Comparison of ENCODE assay signal across 8 mouse cellular contexts in the genomic region with DNA sequence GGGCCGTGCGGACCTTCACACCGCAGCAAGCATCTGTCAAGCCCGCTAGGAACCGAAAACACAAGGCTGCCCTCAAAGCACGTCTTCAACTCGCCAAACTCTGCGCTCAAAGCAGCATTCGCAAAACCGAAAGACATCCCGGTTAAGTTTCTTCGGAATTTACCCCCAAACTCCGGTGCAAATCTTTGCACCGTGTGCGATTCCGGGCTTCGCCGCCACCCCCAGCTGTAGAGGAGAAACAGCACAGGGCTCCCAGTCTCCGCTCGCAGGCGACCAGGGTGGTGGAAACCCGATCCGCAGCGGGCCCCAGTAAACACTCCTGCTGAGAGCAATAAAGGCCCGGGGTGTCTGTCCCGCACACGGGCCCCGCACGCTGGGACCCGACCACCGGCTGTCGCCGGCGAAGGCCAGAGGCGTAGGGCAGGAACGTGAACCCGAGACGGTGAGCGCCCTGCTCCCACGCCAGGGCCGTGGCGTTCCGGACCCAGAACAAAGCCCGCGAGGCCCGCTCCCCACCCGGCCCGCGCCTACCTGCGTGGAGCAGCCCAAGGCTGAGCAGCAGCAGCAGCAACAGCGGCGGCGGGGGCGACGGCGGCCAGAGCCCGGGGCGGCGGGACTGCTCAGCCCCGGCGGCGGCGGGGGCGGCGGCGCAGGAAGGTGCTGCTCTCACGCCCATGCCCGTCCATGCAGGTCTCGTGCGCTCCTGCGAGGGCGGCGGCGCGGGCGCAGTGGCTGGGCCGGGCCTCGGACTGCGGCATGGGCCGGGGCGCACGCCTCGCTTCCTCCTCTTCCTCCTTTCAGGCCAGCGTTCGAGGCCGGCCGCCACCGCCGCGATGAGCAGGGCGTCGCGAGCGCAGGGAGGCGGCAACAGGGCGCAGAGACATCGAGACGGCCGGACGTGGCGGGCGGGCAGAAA. TPM values are rescaled to one million over a fixed set of nuclear protein-coding genes. Genes with fewer than 3 reads are reported as not detected.
DNase-seq lines count a peak whose midpoint lies in the region; ATAC-seq and TF ChIP-seq lines count a peak whose summit lies in the region.

No protein-coding gene starts in this region.

- no peaks in the 10 kb centered on the region for H3K9me3 ChIP-seq in intestine, postnatal 0 days (ENCODE audit: control insufficient read depth)
- H3K9me3 ChIP-seq in liver, embryonic 16.5 days (replicated peaks; ENCODE audit: control insufficient read depth, low read length): no peaks in the 10 kb centered on the region

- peak overlapping the region; percentile 90 for H3K9ac ChIP-seq in intestine, postnatal 0 days (ENCODE audit: low read depth, low read length)
- peak overlapping the region; percentile 47 for H3K9ac ChIP-seq in liver, embryonic 16.5 days (ENCODE audit: low read depth, low read length)

- H3K27ac ChIP-seq in intestine, postnatal 0 days (ENCODE audit: low read depth, low read length): peak overlapping the region; percentile 96
- H3K27ac ChIP-seq in liver, embryonic 16.5 days (ENCODE audit: low read length): no peak overlapping the region
- peak overlapping the region; percentile 65 for H3K27ac ChIP-seq in olfactory bulb, adult 2 months (ENCODE audit: insufficient read depth, low read depth, low read length)

- H3K36me3 ChIP-seq in intestine, postnatal 0 days (ENCODE audit: control insufficient read depth, insufficient read depth): peaks cover 1% of the 10 kb centered on the region; the same call in 1 of the 2 replicates
- no peaks in the 10 kb centered on the region for H3K36me3 ChIP-seq in liver, embryonic 16.5 days (ENCODE audit: control insufficient read depth, insufficient read depth)

- peak overlapping the region; percentile 92 for H3K4me3 ChIP-seq in intestine, postnatal 0 days (ENCODE audit: low read depth, low read length)
- peak overlapping the region; percentile 63 for H3K4me3 ChIP-seq in liver, embryonic 16.5 days (ENCODE audit: low read depth, low read length)
- H3K4me3 ChIP-seq in olfactory bulb, adult 2 months (ENCODE audit: insufficient read depth, low read depth, low read length): peak overlapping the region; percentile 79

- peak; percentile 60 for ATAC-seq in intestine, postnatal 0 days
- peak; percentile 44 for ATAC-seq in liver, embryonic 16.5 days (ENCODE audit: low read depth)
- ATAC-seq in megakaryocyte-erythroid progenitor cell, adult 5-6 weeks (replicated peaks; ENCODE audit: low FRiP score, low TSS enrichment, poor library complexity, severe bottlenecking): no peak

- TF ChIP-seq POLR2A in olfactory bulb, adult 2 months (IDR thresholded peaks at IDR 0.05; ENCODE audit: insufficient read depth, low read depth, low read length): no peak

- intact Hi-C loops in gastrocnemius, postnatal 36 days (cut with DNase I): loop anchor here (2.0 kb wide), 1 partner anchor 15 kb away; no protein-coding TSS in a partner anchor

- no peaks in the 10 kb centered on the region; the same call in 1 of the 2 replicates for H3K4me1 ChIP-seq in intestine, postnatal 0 days (replicated peaks; ENCODE audit: control insufficient read depth, insufficient read depth, low read length)
- H3K4me1 ChIP-seq in liver, embryonic 16.5 days (ENCODE audit: control insufficient read depth, low read depth, low read length): no peaks in the 10 kb centered on the region; the same call in 1 of the 2 replicates
- H3K4me1 ChIP-seq in olfactory bulb, adult 2 months (ENCODE audit: control insufficient read depth, insufficient read depth, low read length): peaks cover 15% of the 10 kb centered on the region

- H3K27me3 ChIP-seq in intestine, postnatal 0 days (replicated peaks; ENCODE audit: control insufficient read depth, insufficient read depth, low read length): no peaks in the 10 kb centered on the region
- H3K27me3 ChIP-seq in liver, embryonic 16.5 days (ENCODE audit: control insufficient read depth, insufficient read depth, low read depth, low read length): peaks cover 68% of the 10 kb centered on the region

- TF ChIP-seq CTCF in intestine, postnatal 0 days (IDR thresholded peaks at IDR 0.05; ENCODE audit: low read depth): no peak
- no peak; the same call in 1 of the 2 replicates for TF ChIP-seq CTCF in olfactory bulb, adult 2 months (IDR thresholded peaks at IDR 0.05; ENCODE audit: insufficient read depth, low read depth, low read length)

- WGBS in intestine, postnatal 0 days: under 1% methylated on average over 98 of the region's 102 CpGs
- under 1% methylated on average over 99 of the region's 102 CpGs for WGBS in liver, embryonic 16.5 days (ENCODE audit: insufficient replicate concordance)
- WGBS in olfactory bulb, adult 2 months: under 1% methylated on average over 97 of the region's 102 CpGs

- peak overlapping the region; percentile 92 for H3K4me2 ChIP-seq in intestine, postnatal 0 days (replicated peaks; ENCODE audit: low read depth)
- H3K4me2 ChIP-seq in liver, embryonic 16.5 days (ENCODE audit: low read depth, low read length): peak overlapping the region; percentile 70

- DNase-seq in urinary bladder, adult 2 months (ENCODE audit: low spot score): peak; percentile 65
- no peak for DNase-seq in urinary bladder, postnatal 10 days (ENCODE audit: low spot score)
- peak; percentile 36 for DNase-seq in cerebellum, adult 11-12 months
- DNase-seq in gastrocnemius, postnatal 36 days: peak; percentile 37 to 65

RNA-seq across cellular contexts. Expression of a gene that starts 5.1 kb away (rescaled TPM):
- 47.3 and 61.1 TPM in 2 replicates for polyA plus RNA-seq in urinary bladder, adult 2 months (2012; rRNA removed)
- total RNA-seq in gastrocnemius, postnatal 36 days (2021): 10 to 100 TPM; 36.6 to 36.7 TPM
- polyA plus RNA-seq in intestine, postnatal 0 days (2015; fragmentation: Nextera tagmentation; extraction: Ambion mirVana): 27.7 and 33.8 TPM in 2 replicates
- 0.85 and 0.86 TPM in 2 replicates for polyA plus RNA-seq in liver, embryonic 16.5 days (2015; fragmentation: Nextera tagmentation; extraction: Ambion mirVana)
- not detected in 2 replicates for polyA plus RNA-seq in olfactory bulb, adult 2 months (2012; ENCODE audit: insufficient read depth, insufficient read length, low replicate concordance, missing spikeins)
- not detected in 2 replicates for total RNA-seq in megakaryocyte-erythroid progenitor cell, adult 5-6 weeks (2014; fragmentation: Nextera tagmentation)
- total RNA-seq in megakaryocyte-erythroid progenitor cell, adult 5-6 weeks (2017): 0.38 TPM in 1 of 2 replicates, not detected in the other
